In the genomic region with DNA sequence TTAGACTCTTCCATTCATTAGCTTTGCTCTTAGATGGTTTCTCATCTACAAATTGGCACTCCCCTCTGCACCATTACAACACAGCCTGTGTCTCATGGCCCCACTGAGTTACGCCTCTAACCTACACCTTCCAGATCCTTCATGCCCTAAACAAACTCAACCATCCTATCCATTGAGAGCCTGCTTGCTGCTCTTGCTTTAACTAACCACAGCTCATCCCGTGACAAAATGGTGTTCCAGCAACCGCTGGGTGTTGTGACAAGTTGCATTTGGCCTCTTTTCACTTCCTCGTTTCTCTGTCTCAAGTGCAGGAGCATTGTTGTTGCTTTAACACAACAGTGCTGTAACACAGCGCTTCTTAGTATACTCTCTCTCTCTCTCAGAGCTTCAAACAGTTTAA, we compare ENCODE assay signal across 26 mouse cellular contexts. TPM values are rescaled to one million over a fixed set of nuclear protein-coding genes. Genes with fewer than 3 reads are reported as not detected.
DNase-seq lines count a peak whose midpoint lies in the region; ATAC-seq and TF ChIP-seq lines count a peak whose summit lies in the region.
"Had no signal": no experiment of that assay in that cellular context is flagged by ENCODE, and none has a peak within 500 bp of the region (broad histone marks: within the 10 kb centered on the region; RNA-seq: fewer than 3 reads in every experiment).

No protein-coding gene starts in this region.

- H3K27ac ChIP-seq in lung, postnatal 0 days (ENCODE audit: low read length): no peak overlapping the region
- peak overlapping the region; percentile 70 for H3K27ac ChIP-seq in bone marrow macrophage, adult 2 months (ENCODE audit: insufficient read depth, low read depth, low read length)
- H3K27ac ChIP-seq in macrophage: peak overlapping the region; percentile 45
- no peak overlapping the region for H3K27ac ChIP-seq in hindbrain, embryonic 12.5 days
- H3K27ac ChIP-seq: embryonic facial prominence, embryonic 12.5 days; heart, embryonic 10.5 days; limb, embryonic 15.5 days; lung, embryonic 15.5 days; midbrain, embryonic 12.5 days; neural tube, embryonic 13.5 days; stomach, postnatal 0 days had no signal

- no peak overlapping the region for H3K9ac ChIP-seq in lung, postnatal 0 days (replicated peaks; ENCODE audit: low read depth)
- no peak overlapping the region for H3K9ac ChIP-seq in hindbrain, embryonic 12.5 days
- H3K9ac ChIP-seq: embryonic facial prominence, embryonic 12.5 days; limb, embryonic 15.5 days; lung, embryonic 15.5 days; midbrain, embryonic 12.5 days; neural tube, embryonic 13.5 days had no signal

- no peaks in the 10 kb centered on the region for H3K9me3 ChIP-seq in lung, postnatal 0 days (ENCODE audit: low read length)
- no peaks in the 10 kb centered on the region for H3K9me3 ChIP-seq in hindbrain, embryonic 12.5 days (replicated peaks)
- H3K9me3 ChIP-seq: embryonic facial prominence, embryonic 12.5 days; G1E; heart, embryonic 10.5 days; limb, embryonic 15.5 days; lung, embryonic 15.5 days; midbrain, embryonic 12.5 days; neural tube, embryonic 13.5 days had no signal

- H3K27me3 ChIP-seq in lung, postnatal 0 days (replicated peaks; ENCODE audit: insufficient read depth, low read length): no peaks in the 10 kb centered on the region
- no peaks in the 10 kb centered on the region for H3K27me3 ChIP-seq in hindbrain, embryonic 12.5 days
- H3K27me3 ChIP-seq: embryonic facial prominence, embryonic 12.5 days; limb, embryonic 15.5 days; lung, embryonic 15.5 days; midbrain, embryonic 12.5 days; neural tube, embryonic 13.5 days had no signal

- no peak overlapping the region for H3K4me2 ChIP-seq in lung, postnatal 0 days (replicated peaks; ENCODE audit: low read depth, low read length)
- no peak overlapping the region for H3K4me2 ChIP-seq in hindbrain, embryonic 12.5 days (replicated peaks)
- H3K4me2 ChIP-seq: embryonic facial prominence, embryonic 12.5 days; limb, embryonic 15.5 days; lung, embryonic 15.5 days; midbrain, embryonic 12.5 days; neural tube, embryonic 13.5 days had no signal

- no peaks in the 10 kb centered on the region for H3K36me3 ChIP-seq in lung, postnatal 0 days (ENCODE audit: insufficient read depth, low read length)
- 0 out of 2 replicates have a peak, but pooled peaks cover 14% of the 10 kb centered on the region for H3K36me3 ChIP-seq in macrophage (ENCODE audit: inconsistent target)
- no peaks in the 10 kb centered on the region for H3K36me3 ChIP-seq in hindbrain, embryonic 12.5 days
- H3K36me3 ChIP-seq: embryonic facial prominence, embryonic 12.5 days; G1E; heart, embryonic 10.5 days; limb, embryonic 15.5 days; lung, embryonic 15.5 days; midbrain, embryonic 12.5 days; neural tube, embryonic 13.5 days had no signal

- no peak for TF ChIP-seq EP300 in lung, postnatal 0 days (IDR thresholded peaks at IDR 0.05)

- no peaks in the 10 kb centered on the region for H3K4me1 ChIP-seq in lung, postnatal 0 days (ENCODE audit: insufficient read depth, low read depth, low read length)
- H3K4me1 ChIP-seq in lung, adult 2 months (ENCODE audit: control insufficient read depth, insufficient read depth, low read length): no peaks in the 10 kb centered on the region
- H3K4me1 ChIP-seq in bone marrow macrophage, adult 2 months (ENCODE audit: control insufficient read depth, insufficient read depth, low read length): peaks cover 26% of the 10 kb centered on the region
- no peaks in the 10 kb centered on the region for H3K4me1 ChIP-seq in hindbrain, embryonic 12.5 days
- H3K4me1 ChIP-seq: embryonic facial prominence, embryonic 12.5 days; limb, embryonic 15.5 days; lung, embryonic 15.5 days; midbrain, embryonic 12.5 days; neural tube, embryonic 13.5 days had no signal

- TF ChIP-seq POLR2A in lung, adult 2 months (IDR thresholded peaks at IDR 0.05; ENCODE audit: borderline replicate concordance, extremely low read depth, low read depth, low read length): no peak
- TF ChIP-seq POLR2A in bone marrow macrophage, adult 2 months (IDR thresholded peaks at IDR 0.05; ENCODE audit: borderline replicate concordance, low read depth, low read length): no peak

- 65% methylated on average over 5 of the region's 5 CpGs for WGBS in lung, postnatal 0 days
- WGBS in lung, adult 2 months: 59% methylated on average over 5 of the region's 5 CpGs
- 22% methylated on average over 5 of the region's 5 CpGs for WGBS in macrophage (ENCODE audit: missing documents)
- WGBS in hindbrain, embryonic 12.5 days: 83% methylated on average over 5 of the region's 5 CpGs

- no peak for TF ChIP-seq CTCF in lung, postnatal 0 days (IDR thresholded peaks at IDR 0.05)
- no peak for TF ChIP-seq CTCF in lung, adult 2 months (IDR thresholded peaks at IDR 0.05; ENCODE audit: insufficient read depth, low read length)
- no peak for TF ChIP-seq CTCF in bone marrow macrophage, adult 2 months (IDR thresholded peaks at IDR 0.05; ENCODE audit: low read depth, low read length)

- no peak overlapping the region for H3K4me3 ChIP-seq in lung, postnatal 0 days (ENCODE audit: low read depth, low read length)
- H3K4me3 ChIP-seq in lung, adult 2 months (replicated peaks; ENCODE audit: extremely low read depth, low read depth, low read length): no peak overlapping the region
- no peak overlapping the region for H3K4me3 ChIP-seq in bone marrow macrophage, adult 2 months (ENCODE audit: insufficient read depth, low read length)
- H3K4me3 ChIP-seq in macrophage (ENCODE audit: inconsistent target): no peak overlapping the region
- H3K4me3 ChIP-seq in hindbrain, embryonic 12.5 days: no peak overlapping the region
- H3K4me3 ChIP-seq: embryonic facial prominence, embryonic 12.5 days; erythroblast, embryonic 14.5 days; heart, embryonic 10.5 days; limb, embryonic 15.5 days; lung, embryonic 15.5 days; midbrain, embryonic 12.5 days; neural tube, embryonic 13.5 days had no signal

- no peak for ATAC-seq in lung, postnatal 0 days
- no peak for ATAC-seq in hindbrain, embryonic 12.5 days (ENCODE audit: low FRiP score)
- ATAC-seq: CD4-positive, CD25-positive, alpha-beta regulatory T cell, adult 4 months; forebrain, embryonic 14.5 days had no signal

- peak; percentile 27 for DNase-seq in lung, postnatal 0 days (ENCODE audit: low spot score)
- DNase-seq in lung, adult 2 months: no peak
- no peak for DNase-seq in testis, postnatal 10 days (ENCODE audit: low spot score)
- DNase-seq in Muller cell, postnatal 12 days (ENCODE audit: inconsistent ontology term): no peak
- DNase-seq: adrenal gland, postnatal 36 days; cerebellum, adult 2 months; gastrocnemius, postnatal 36 days; heart, postnatal 10 days; kidney, adult 8-10 months; kidney, postnatal 14 days; right cerebral cortex, postnatal 14 days; thymus, postnatal 14 days had no signal

- H3K79me2 ChIP-seq in macrophage (ENCODE audit: inconsistent target): peaks cover 45% of the 10 kb centered on the region; the same call in 1 of the 2 replicates

RNA-seq across cellular contexts. Expression of gene Tma16, which starts 42.2 kb away (rescaled TPM):
- 4.6 and 5.0 TPM in 2 replicates for polyA plus RNA-seq in lung, postnatal 0 days (2015; fragmentation: Nextera tagmentation; extraction: Ambion mirVana)
- polyA plus RNA-seq in lung, adult 2 months (2012; rRNA removed): 1.1 and 1.5 TPM in 2 replicates
- polyA plus RNA-seq in bone marrow macrophage, adult 2 months (2012; ENCODE audit: insufficient read depth, insufficient read length, missing spikeins): 4.2 and 5.2 TPM in 2 replicates
- 100 to 1,000 TPM in 4 of 26 experiments, 10 to 100 TPM in 22; 15.7 to 153 (median 61.3) TPM for total RNA-seq in macrophage (2018; cell fraction: chromatin; rRNA removed)
- total RNA-seq in macrophage (2018; cell fraction: cytosol; rRNA removed): 10 to 100 TPM in 13 of 26 experiments, 1 to 10 TPM in 13; 3.1 to 23.4 (median 10.4) TPM
- total RNA-seq in macrophage (2018; cell fraction: nucleus; rRNA removed): 100 to 1,000 TPM in 3 of 26 experiments, 10 to 100 TPM in 23; 18.9 to 154 (median 45.2) TPM
- 4.4 to 8.5 TPM (median 6.1 TPM) in 3 replicates for polyA plus RNA-seq in macrophage (2018)
- polyA plus RNA-seq in hindbrain, embryonic 12.5 days (2016; fragmentation: Nextera tagmentation; extraction: Ambion mirVana): 13.4 and 15.3 TPM in 2 replicates

Comparison
In these comparisons a context has a peak if more than half of its experiments do, and no peak if none do; other contexts are left out.
1. H3K27ac ChIP-seq: peak in bone marrow macrophage, adult 2 months (single experiment) and macrophage (single experiment); none in lung, postnatal 0 days (single experiment) and hindbrain, embryonic 12.5 days (single experiment).